Mouse (Mus musculus): ENCODE data around the gene Ppp1r13l. TPM values are rescaled to one million over a fixed set of nuclear protein-coding genes. Genes with fewer than 3 reads are reported as not detected.

The Ppp1r13l gene
- polyA plus RNA-seq, 1 experiment from 2014 or later = 19.4 TPM

GRCm38 (mm10) chr7:19368380-19368779 lies 8.8 kb downstream of the Ppp1r13l start:
- H3K9me3 ChIP-seq (replicated peaks) = no peaks in the 10 kb centered on the region
- WGBS = 18% methylated on average over 16 of the region's 16 CpGs
- H3K4me2 ChIP-seq = no peak overlapping the region
- 0 out of 2 replicates have a peak, but pooled peaks have one; percentile 27 for ATAC-seq (ENCODE audit: insufficient number of reproducible peaks, low FRiP score)
- no peak overlapping the region for H3K9ac ChIP-seq
- no peak overlapping the region for H3K4me3 ChIP-seq
- H3K4me1 ChIP-seq (replicated peaks) = peaks cover 17% of the 10 kb centered on the region
- H3K36me3 ChIP-seq = peaks cover 41% of the 10 kb centered on the region
- peaks cover 13% of the 10 kb centered on the region; the same call in 1 of the 2 replicates for H3K27me3 ChIP-seq (replicated peaks)
- no peak overlapping the region for H3K27ac ChIP-seq (ENCODE audit: poor library complexity, severe bottlenecking)

GRCm38 (mm10) chr7:19369823-19370425 lies 10.4 kb downstream of the Ppp1r13l start:
- Histone ChIP-seq H3K4me3 (peak overlapping the region; percentile 28), H3K27me3 (replicated peaks) (peaks cover 13% of the 10 kb centered on the region; the same call in 1 of the 2 replicates), H3K27ac (ENCODE audit: poor library complexity, severe bottlenecking) (no peak overlapping the region), H3K9me3 (replicated peaks) (no peaks in the 10 kb centered on the region), H3K36me3 (peaks cover 56% of the 10 kb centered on the region), H3K4me2 (peak overlapping the region; percentile 61), H3K4me1 (replicated peaks) (peaks cover 7% of the 10 kb centered on the region; the same call in 1 of the 2 replicates), H3K9ac (peak overlapping the region; percentile 32; the same call in 1 of the 2 replicates)
- 16% methylated on average over 46 of the region's 46 CpGs for WGBS
- peak; percentile 31; the same call in 1 of the 2 replicates for ATAC-seq (ENCODE audit: insufficient number of reproducible peaks, low FRiP score)

GRCm38 (mm10) chr7:19373367-19373766 lies 13.8 kb downstream of the Ppp1r13l start:
- no peak for ATAC-seq (ENCODE audit: insufficient number of reproducible peaks, low FRiP score)
- Histone ChIP-seq H3K9ac (no peak overlapping the region), H3K9me3 (replicated peaks) (no peaks in the 10 kb centered on the region), H3K4me2 (no peak overlapping the region), H3K27me3 (replicated peaks) (peaks cover 13% of the 10 kb centered on the region; the same call in 1 of the 2 replicates), H3K27ac (ENCODE audit: poor library complexity, severe bottlenecking) (no peak overlapping the region), H3K36me3 (peaks cover 88% of the 10 kb centered on the region), H3K4me1 (replicated peaks) (peaks cover 11% of the 10 kb centered on the region; the same call in 1 of the 2 replicates), H3K4me3 (no peak overlapping the region)
- 83% methylated on average over 2 of the region's 2 CpGs for WGBS

- peaks cover 78% of the 10 kb centered on the region for H3K36me3 ChIP-seq
- H3K27ac ChIP-seq (ENCODE audit: poor library complexity, severe bottlenecking) = no peak overlapping the region
- no peak overlapping the region for H3K9ac ChIP-seq
- H3K4me2 ChIP-seq = no peak overlapping the region
- 78% methylated on average over 18 of the region's 18 CpGs for WGBS
- H3K9me3 ChIP-seq (replicated peaks) = no peaks in the 10 kb centered on the region
- no peak for ATAC-seq (ENCODE audit: insufficient number of reproducible peaks, low FRiP score)
- no peak overlapping the region for H3K4me3 ChIP-seq
- peaks cover 4% of the 10 kb centered on the region; the same call in 1 of the 2 replicates for H3K4me1 ChIP-seq (replicated peaks)
- H3K27me3 ChIP-seq (replicated peaks) = no peaks in the 10 kb centered on the region
Measured at GRCm38 (mm10) chr7:19375368-19375767, 15.8 kb downstream of the Ppp1r13l start.

GRCm38 (mm10) chr7:19376019-19376418 lies 16.5 kb downstream of the Ppp1r13l start:
- H3K9ac ChIP-seq = no peak overlapping the region
- no peak overlapping the region for H3K4me3 ChIP-seq
- WGBS = 85% methylated on average over 4 of the region's 4 CpGs
- no peak overlapping the region for H3K4me2 ChIP-seq
- H3K27ac ChIP-seq (ENCODE audit: poor library complexity, severe bottlenecking) = no peak overlapping the region
- H3K36me3 ChIP-seq = peaks cover 72% of the 10 kb centered on the region
- peaks cover 4% of the 10 kb centered on the region; the same call in 1 of the 2 replicates for H3K4me1 ChIP-seq (replicated peaks)
- no peak for ATAC-seq (ENCODE audit: insufficient number of reproducible peaks, low FRiP score)
- H3K27me3 ChIP-seq (replicated peaks) = no peaks in the 10 kb centered on the region
- H3K9me3 ChIP-seq (replicated peaks) = no peaks in the 10 kb centered on the region

- WGBS = 56% methylated on average over 8 of the region's 8 CpGs
- ATAC-seq (ENCODE audit: insufficient number of reproducible peaks, low FRiP score) = no peak
- H3K9ac ChIP-seq = 0 out of 2 replicates have a peak overlapping the region, but pooled peaks have one; percentile 4
- H3K4me1 ChIP-seq (replicated peaks) = peaks cover 12% of the 10 kb centered on the region
- H3K4me2 ChIP-seq = no peak overlapping the region
- H3K4me3 ChIP-seq = no peak overlapping the region
- H3K27me3 ChIP-seq (replicated peaks) = no peaks in the 10 kb centered on the region
- no peaks in the 10 kb centered on the region for H3K9me3 ChIP-seq (replicated peaks)
- H3K27ac ChIP-seq (ENCODE audit: poor library complexity, severe bottlenecking) = 0 out of 2 replicates have a peak overlapping the region, but pooled peaks have one; percentile 5
- H3K36me3 ChIP-seq = peaks cover 57% of the 10 kb centered on the region
Measured at GRCm38 (mm10) chr7:19378049-19378448, 18.5 kb downstream of the Ppp1r13l start.

- Histone ChIP-seq H3K4me1 (replicated peaks) (peaks cover 21% of the 10 kb centered on the region), H3K36me3 (peaks cover 52% of the 10 kb centered on the region), H3K4me3 (peak within 1 kb of the TSS; percentile 98), H3K27ac (ENCODE audit: poor library complexity, severe bottlenecking) (peak within 1 kb of the TSS; percentile 44; the same call in 1 of the 2 replicates), H3K9me3 (replicated peaks) (no peaks in the 10 kb centered on the region), H3K27me3 (replicated peaks) (no peaks in the 10 kb centered on the region), H3K9ac (peak within 1 kb of the TSS; percentile 91), H3K4me2 (peak within 1 kb of the TSS; percentile 97)
- ATAC-seq (ENCODE audit: insufficient number of reproducible peaks, low FRiP score) = peak; percentile 97
- WGBS = 6% methylated on average over 47 of the region's 48 CpGs
Measured at GRCm38 (mm10) chr7:19381377-19382165, 22.0 kb downstream of the Ppp1r13l start, which contains the start of gene Ercc2. Gene Ercc2 (plus strand): TSS chr7:19382010.

- Histone ChIP-seq H3K4me2 (peak overlapping the region; percentile 97), H3K9me3 (replicated peaks) (no peaks in the 10 kb centered on the region), H3K27me3 (replicated peaks) (no peaks in the 10 kb centered on the region), H3K27ac (ENCODE audit: poor library complexity, severe bottlenecking) (peak overlapping the region; percentile 44; the same call in 1 of the 2 replicates), H3K4me1 (replicated peaks) (peaks cover 21% of the 10 kb centered on the region), H3K9ac (peak overlapping the region; percentile 91), H3K36me3 (peaks cover 53% of the 10 kb centered on the region), H3K4me3 (peak overlapping the region; percentile 98)
- 0% methylated on average over 36 of the region's 37 CpGs for WGBS
- ATAC-seq (ENCODE audit: insufficient number of reproducible peaks, low FRiP score) = peak; percentile 68
Measured at GRCm38 (mm10) chr7:19382166-19382541, 22.6 kb downstream of the Ppp1r13l start.

GRCm38 (mm10) chr7:19383708-19384107 lies 24.2 kb downstream of the Ppp1r13l start:
- Histone ChIP-seq H3K4me3 (no peak overlapping the region), H3K4me1 (replicated peaks) (peaks cover 17% of the 10 kb centered on the region), H3K4me2 (no peak overlapping the region), H3K36me3 (peaks cover 56% of the 10 kb centered on the region), H3K9ac (no peak overlapping the region), H3K27me3 (replicated peaks) (no peaks in the 10 kb centered on the region), H3K27ac (ENCODE audit: poor library complexity, severe bottlenecking) (no peak overlapping the region), H3K9me3 (replicated peaks) (no peaks in the 10 kb centered on the region)
- 87% methylated on average over 9 of the region's 9 CpGs for WGBS
- no peak for ATAC-seq (ENCODE audit: insufficient number of reproducible peaks, low FRiP score)

- no peak overlapping the region for H3K4me2 ChIP-seq
- H3K36me3 ChIP-seq = peaks cover 97% of the 10 kb centered on the region
- H3K4me1 ChIP-seq (replicated peaks) = peaks cover under 1% of the 10 kb centered on the region; the same call in 1 of the 2 replicates
- H3K27me3 ChIP-seq (replicated peaks) = no peaks in the 10 kb centered on the region
- no peak for ATAC-seq (ENCODE audit: insufficient number of reproducible peaks, low FRiP score)
- no peaks in the 10 kb centered on the region for H3K9me3 ChIP-seq (replicated peaks)
- H3K4me3 ChIP-seq = no peak overlapping the region
- H3K9ac ChIP-seq = no peak overlapping the region
- WGBS = 76% methylated on average over 10 of the region's 10 CpGs
- no peak overlapping the region for H3K27ac ChIP-seq (ENCODE audit: poor library complexity, severe bottlenecking)
Measured at GRCm38 (mm10) chr7:19388699-19389413, 29.3 kb downstream of the Ppp1r13l start.
